Mouse (Mus musculus) v-Abl transformed pro-B cells (cell line): Measurements from ENCODE around the gene Tnip1.

ENCODE experiments used
- in situ Hi-C, 2 experiments: fragments of 400-800 bp; cut with MboI; formaldehyde crosslinking; loops; one replicate each; pipeline ENCODE4 v1.15.1; 2025; ENCODE audit not compliant: unreplicated experiment in 2 of 2

The Tnip1 gene

GRCm38 (mm10) chr11:54913841-54914240 is 48.9 kb downstream of the Tnip1 start:
- in situ Hi-C loops: loop anchor here in 1 of 2 experiments (25.0 kb wide), 1 partner anchor 777 kb away; no protein-coding TSS in a partner anchor

GRCm38 (mm10) chr11:54912503-54913316 is 50.0 kb downstream of the Tnip1 start:
- in situ Hi-C loops: loop anchor here in 1 of 2 experiments (25.0 kb wide), 1 partner anchor 775 kb away; no protein-coding TSS in a partner anchor

DNA sequence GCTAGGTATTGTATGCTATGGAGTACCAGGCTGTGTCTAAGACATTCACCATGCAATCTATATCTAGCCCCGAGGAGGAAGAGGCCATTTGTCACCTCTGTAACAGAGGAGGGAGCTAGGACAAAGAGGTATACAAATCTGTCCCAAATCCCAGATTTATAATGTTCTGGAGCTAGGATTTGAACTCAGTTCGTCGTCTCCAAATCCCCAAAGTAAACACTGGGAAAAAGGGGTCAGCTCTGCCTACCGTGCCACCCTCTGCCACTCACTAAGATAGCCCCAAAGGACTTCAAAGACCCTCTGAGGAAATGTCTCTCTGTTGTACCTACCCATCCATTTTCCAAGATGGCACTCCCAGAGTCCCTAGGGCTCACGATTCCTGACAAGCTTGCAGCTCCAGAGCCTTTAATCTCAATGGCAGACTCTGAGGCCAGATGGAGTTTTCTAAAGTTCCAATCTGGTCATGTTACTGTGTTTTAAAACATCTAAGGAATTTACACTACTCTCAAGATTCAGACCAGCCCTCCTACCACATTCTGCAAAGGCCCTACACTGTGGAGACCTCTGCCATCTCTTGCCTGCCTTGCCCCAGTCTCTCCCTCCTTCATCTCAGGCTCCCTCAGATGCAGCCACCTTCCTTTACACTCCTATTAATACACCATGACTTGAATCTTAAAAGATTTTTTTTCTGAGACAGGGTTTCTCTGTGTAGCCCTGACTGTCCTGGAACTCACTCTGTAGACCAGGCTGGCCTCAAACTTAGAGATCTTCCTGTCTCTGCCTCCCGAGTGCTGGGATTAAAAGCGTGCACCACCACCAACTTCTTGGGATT is 50.8 kb downstream of the Tnip1 start:
- in situ Hi-C loops: loop anchor here in 1 of 2 experiments (25.0 kb wide), 1 partner anchor 775 kb away; no protein-coding TSS in a partner anchor

DNA sequence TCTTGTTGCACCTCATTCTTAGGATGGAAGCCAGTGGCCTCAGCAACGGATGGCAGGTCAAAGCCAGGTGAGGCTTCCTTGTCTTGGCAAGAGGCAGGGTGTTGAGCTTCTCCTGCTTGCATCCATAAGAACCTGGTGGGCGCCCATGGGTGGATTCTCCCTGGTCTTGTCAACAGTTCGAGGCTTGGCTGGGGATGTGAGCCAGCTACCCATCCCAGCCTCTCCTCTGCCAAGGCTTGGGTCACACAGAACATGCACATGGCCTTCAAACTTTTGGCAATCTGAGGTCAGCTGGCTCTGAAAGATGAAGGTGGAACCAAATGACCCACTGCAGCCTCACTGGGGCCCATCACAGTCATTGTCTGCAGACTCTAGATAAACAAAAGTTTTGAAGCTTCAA is 51.5 kb downstream of the Tnip1 start:
- in situ Hi-C loops: loop anchor here in 1 of 2 experiments (25.0 kb wide), 1 partner anchor 774 kb away; no protein-coding TSS in a partner anchor

DNA sequence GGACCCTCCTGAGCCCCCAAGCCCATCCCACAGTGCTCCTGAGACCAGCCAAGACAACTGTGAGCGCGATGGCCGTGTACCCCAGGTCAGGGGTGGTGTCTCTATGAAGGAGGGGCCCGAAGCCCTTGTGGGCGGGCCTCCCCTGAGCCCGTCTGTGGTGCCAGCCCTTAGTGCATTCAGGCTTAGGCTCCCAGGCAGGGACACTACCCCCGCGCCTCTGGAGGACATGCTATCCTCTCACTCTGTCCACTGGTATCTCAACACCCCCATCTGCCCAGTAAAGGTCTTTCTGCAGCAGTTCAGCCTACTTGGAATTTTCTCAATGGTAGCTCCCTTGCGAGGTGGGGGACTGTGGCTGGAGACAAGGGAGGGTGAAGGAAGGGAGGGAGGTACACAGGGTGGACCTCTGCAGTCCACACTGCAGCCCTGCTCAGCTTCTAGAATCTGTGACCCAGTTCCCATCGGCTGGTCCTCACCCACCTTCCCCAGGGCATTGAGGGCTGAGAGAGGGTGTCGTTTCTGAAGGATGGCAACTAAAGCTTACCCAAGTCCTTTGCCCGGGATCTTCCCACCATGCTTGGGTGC is 52.5 kb downstream of the Tnip1 start:
- in situ Hi-C loops: loop anchor here in 1 of 2 experiments (25.0 kb wide), 1 partner anchor 773 kb away; no protein-coding TSS in a partner anchor

GRCm38 (mm10) chr11:54909273-54909672 is 53.4 kb downstream of the Tnip1 start:
- in situ Hi-C loops: loop anchor here in 1 of 2 experiments (25.0 kb wide), 1 partner anchor 772 kb away; no protein-coding TSS in a partner anchor

GRCm38 (mm10) chr11:54907259-54907658 is 55.5 kb downstream of the Tnip1 start:
- in situ Hi-C loops: loop anchor here in 1 of 2 experiments (25.0 kb wide), 1 partner anchor 770 kb away; no protein-coding TSS in a partner anchor

DNA sequence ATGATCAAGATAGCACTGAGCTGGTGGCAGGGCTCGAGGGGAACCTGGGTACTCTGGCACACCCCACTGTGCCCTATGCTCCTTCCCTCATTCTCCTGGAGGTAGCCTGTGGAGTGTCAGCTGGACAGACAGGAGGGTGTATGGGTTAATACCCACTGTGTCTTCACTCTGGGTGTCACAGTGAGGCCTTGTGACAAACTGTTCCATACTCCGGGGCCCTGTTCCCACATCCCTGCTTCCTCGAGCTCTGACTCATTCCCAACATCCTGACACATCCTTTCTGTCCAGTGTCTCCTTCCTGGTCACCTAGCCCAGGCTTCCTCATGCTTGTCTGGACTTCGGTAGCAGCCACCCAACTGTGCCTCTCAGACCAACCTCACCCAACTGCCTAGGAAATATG is 56.3 kb downstream of the Tnip1 start:
- in situ Hi-C loops: loop anchor here in 1 of 2 experiments (25.0 kb wide), 1 partner anchor 769 kb away; no protein-coding TSS in a partner anchor

- in situ Hi-C loops: loop anchor here in 1 of 2 experiments (25.0 kb wide), 1 partner anchor 769 kb away; no protein-coding TSS in a partner anchor
These were observed 56.8 kb downstream of the Tnip1 start for GRCm38 (mm10) chr11:54905931-54906330.

GRCm38 (mm10) chr11:54905086-54905485 is 57.6 kb downstream of the Tnip1 start:
- in situ Hi-C loops: loop anchor here in 1 of 2 experiments (25.0 kb wide), 1 partner anchor 768 kb away; no protein-coding TSS in a partner anchor

DNA sequence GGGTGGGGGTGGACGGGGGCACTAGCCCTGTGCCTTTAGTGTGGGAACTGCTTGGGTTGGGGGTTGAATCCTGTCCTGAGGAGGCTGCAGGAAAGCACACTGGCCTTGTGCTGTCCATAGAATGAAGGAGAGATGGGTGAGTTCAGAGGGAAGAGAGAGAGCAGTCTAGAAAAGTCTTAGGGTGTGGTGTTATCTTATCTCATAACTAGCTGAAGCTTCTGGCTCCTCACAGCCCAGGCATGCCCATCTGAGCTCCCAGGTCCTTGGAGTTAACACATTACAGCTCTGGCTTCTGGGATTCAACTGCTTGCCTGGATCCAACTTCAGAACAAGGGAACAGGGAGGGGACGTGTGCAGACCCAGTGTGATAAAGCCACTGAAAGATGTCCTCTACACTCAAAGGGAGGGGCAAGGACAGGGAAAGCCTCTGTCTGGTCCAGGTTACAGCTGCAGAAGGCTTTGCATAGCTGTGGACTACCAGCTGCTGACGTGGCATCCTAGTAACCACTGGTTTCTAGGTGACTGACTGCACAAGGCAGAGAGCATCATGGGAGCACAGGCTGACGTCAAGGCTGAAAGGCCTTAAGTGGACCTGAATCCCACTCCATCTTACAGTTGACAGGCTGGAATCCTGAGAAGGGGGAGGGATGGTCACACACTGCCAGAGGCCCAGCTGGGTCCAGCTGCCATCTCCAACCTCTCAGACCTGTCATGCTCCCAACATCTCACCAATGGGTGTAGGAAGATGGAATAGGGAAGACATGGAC is 58.6 kb downstream of the Tnip1 start:
- in situ Hi-C loops: loop anchor here in 1 of 2 experiments (25.0 kb wide), 1 partner anchor 767 kb away; no protein-coding TSS in a partner anchor

- in situ Hi-C loops: loop anchor here in 1 of 2 experiments (25.0 kb wide), 1 partner anchor 766 kb away; no protein-coding TSS in a partner anchor
These were observed 59.4 kb downstream of the Tnip1 start for GRCm38 (mm10) chr11:54903339-54903738.

- in situ Hi-C loops: loop anchor here in 1 of 2 experiments (25.0 kb wide), 1 partner anchor 765 kb away; no protein-coding TSS in a partner anchor
These were observed 60.1 kb downstream of the Tnip1 start, which contains the start of gene Gpx3 for GRCm38 (mm10) chr11:54902333-54903323. Gene Gpx3, plus strand, starts transcription at chr11:54902453.

GRCm38 (mm10) chr11:54899657-54900056 is 63.1 kb downstream of the Tnip1 start:
- in situ Hi-C loops: loop anchor here (25.0 kb wide), 2 partner anchors 762 to 787 kb away; partner anchors contain the start of gene P4ha2 (in 1 of the 2)

GRCm38 (mm10) chr11:54897470-54897869 is 65.2 kb downstream of the Tnip1 start:
- in situ Hi-C loops: loop anchor here in 1 of 2 experiments (25.0 kb wide), 1 partner anchor 785 kb away; the partner anchor contains the start of gene P4ha2

- in situ Hi-C loops: loop anchor here in 1 of 2 experiments (25.0 kb wide), 1 partner anchor 784 kb away; the partner anchor contains the start of gene P4ha2
These were observed 66.1 kb downstream of the Tnip1 start for GRCm38 (mm10) chr11:54896646-54897045.

DNA sequence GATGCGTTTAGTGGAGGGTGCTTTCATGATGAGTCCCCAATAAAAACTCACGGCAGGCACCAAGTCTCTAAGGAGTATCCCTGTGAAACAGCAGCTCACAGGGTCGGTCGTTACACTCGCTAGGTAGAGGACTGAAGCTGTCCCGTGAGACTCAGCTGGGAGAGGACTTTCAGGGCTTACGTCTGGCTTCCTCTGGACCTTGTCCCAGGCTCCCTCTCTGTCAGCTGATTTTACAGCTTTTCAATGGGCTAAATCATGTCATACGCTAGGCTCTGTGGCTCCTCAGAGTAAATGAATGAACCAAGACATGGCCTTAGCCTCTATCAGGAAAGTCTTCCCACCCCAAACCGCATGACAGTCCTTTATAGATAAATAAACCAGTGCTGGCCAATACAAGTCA is 68.1 kb downstream of the Tnip1 start:
- in situ Hi-C loops: loop anchor here in 1 of 2 experiments (25.0 kb wide), 1 partner anchor 782 kb away; the partner anchor contains the start of gene P4ha2
